Mouse (Mus musculus) C2C12 (cell line): Measurements from ENCODE around the gene Adam12.

Experiments
- CEBPB ChIP-seq: IDR thresholded peaks from one replicate; pipeline ENCODE4 v1.6.1; 2011; ENCODE audit warnings: low read depth, mild to moderate bottlenecking, control low read depth, moderate library complexity
- CTCF ChIP-seq: IDR thresholded peaks from one replicate; pipeline ENCODE4 v1.5.1; 2011; ENCODE audit not compliant: control insufficient read depth, insufficient read depth, insufficient read length
- FOSL1 ChIP-seq: IDR thresholded peaks from one replicate; pipeline ENCODE4 v1.8.0; 2011; ENCODE audit warnings: mild to moderate bottlenecking, low read length; ENCODE audit not compliant: poor library complexity, insufficient read depth, severe bottlenecking
- MAX ChIP-seq: IDR thresholded peaks from one replicate; pipeline ENCODE4 v1.6.1; 2011; ENCODE audit warnings: mild to moderate bottlenecking, control low read depth
- MYOD1 ChIP-seq: IDR thresholded peaks from one replicate; pipeline ENCODE4 v1.6.1; 2011; ENCODE audit warnings: low read depth; ENCODE audit not compliant: control insufficient read depth, insufficient read length
- MYOG ChIP-seq: IDR thresholded peaks from one replicate; pipeline ENCODE4 v1.6.1; 2011; ENCODE audit not compliant: control insufficient read depth, insufficient read length; ENCODE audit errors: extremely low read depth
- USF1 ChIP-seq: IDR thresholded peaks from one replicate; pipeline ENCODE4 v1.6.1; 2011; ENCODE audit warnings: low read depth, mild to moderate bottlenecking, control low read depth, moderate library complexity

GRCm38 (mm10) chr7:134227773-134228455, 4.0 kb downstream of the Adam12 start:
- TF ChIP-seq CTCF (no peak), MYOD1 (no peak), MAX (no peak), CEBPB (no peak), USF1 (no peak), MYOG (no peak), FOSL1 (no peak)
